Mouse (Mus musculus) kidney, embryonic 14.5 days (tissue): ENCODE measurements around the gene Sbk3. TPM values are rescaled to one million over a fixed set of nuclear protein-coding genes. Genes with fewer than 3 reads are reported as not detected.
"Not testable (repeated sequence)": the region's sequence is repeated elsewhere in the genome, so short reads cannot be mapped to it uniquely, and the experiment has no call there.

Source experiments
- ATAC-seq: fragments of 200-750 bp; cut with Nextera tagmentation; 2 replicates; pipeline ENCODE4 v1.8.0; 2017; ENCODE audit warnings: moderate number of reproducible peaks, mild to moderate bottlenecking, moderate TSS enrichment, moderate library complexity; ENCODE audit not compliant: low FRiP score, low TSS enrichment
- H3K27ac ChIP-seq: fragments of 300-500 bp; sonication (generic); 2 replicates; pipeline ENCODE4 v1.5.1; 2014; ENCODE audit warnings: low read depth, mild to moderate bottlenecking, low read length, moderate library complexity, mixed read lengths
- H3K27me3 ChIP-seq: fragments of 300-500 bp; sonication (generic); 2 replicates; pipeline ENCODE4 v1.6.1; 2014; ENCODE audit warnings: mild to moderate bottlenecking, low read length; ENCODE audit not compliant: control insufficient read depth, insufficient read depth
- H3K36me3 ChIP-seq: fragments of 300-500 bp; sonication (generic); 2 replicates; pipeline ENCODE4 v1.6.1; 2014; ENCODE audit warnings: low read length, mixed read lengths; ENCODE audit not compliant: control insufficient read depth, insufficient read depth
- H3K4me1 ChIP-seq: fragments of 300-500 bp; sonication (generic); 2 replicates; pipeline ENCODE4 v1.6.1; 2014; ENCODE audit warnings: low read length, mixed read lengths; ENCODE audit not compliant: control insufficient read depth, insufficient read depth
- H3K4me2 ChIP-seq: fragments of 300-500 bp; sonication (generic); replicated peaks from 2 replicates; pipeline ENCODE4 v1.6.1; 2014; ENCODE audit warnings: low read depth, mild to moderate bottlenecking, low read length
- H3K4me3 ChIP-seq: fragments of 300-500 bp; sonication (generic); 2 replicates; pipeline ENCODE4 v1.5.1; 2014; ENCODE audit warnings: mild to moderate bottlenecking, low read length
- H3K9ac ChIP-seq: fragments of 300-500 bp; sonication (generic); 2 replicates; pipeline ENCODE4 v1.6.1; 2014; ENCODE audit warnings: low read depth, mild to moderate bottlenecking, low read length, moderate library complexity
- H3K9me3 ChIP-seq: fragments of 300-500 bp; sonication (generic); 2 replicates; pipeline ENCODE4 v1.6.1; 2016; ENCODE audit warnings: low read length; ENCODE audit not compliant: control insufficient read depth
- WGBS: fragments of 180-500 bp; shearing (Covaris S2); extraction: QIAGEN DNeasy Blood & Tissue Kit; methylation state at CpG from one replicate; pipeline ENCODE4 v1.1.7; 2014; 5-methylcytosine and 5-hydroxymethylcytosine counted together
- polyA plus RNA-seq: library from polyadenylated mRNA; unstranded; fragments of >200 nt; fragmentation: Nextera tagmentation; extraction: Ambion mirVana; gene quantifications from 2 replicates; pipeline ENCODE4 v1.2.1, GENCODE M21; 2014

Sbk3 gene
- 0.06 TPM in 1 of 2 replicates, not detected in the other for polyA plus RNA-seq

GRCm38 (mm10) chr7:4971068-4971467 lies at the start of gene Sbk3:
Gene Sbk3, minus strand, starts transcription at chr7:4971168.
- no peak for ATAC-seq
- Histone ChIP-seq H3K27ac (no peak within 1 kb of the TSS), H3K27me3 (no peaks in the 10 kb centered on the region; the same call in 1 of the 2 replicates), H3K4me3 (no peak within 1 kb of the TSS), H3K4me2 (no peak within 1 kb of the TSS), H3K4me1 (no peaks in the 10 kb centered on the region), H3K36me3 (no peaks in the 10 kb centered on the region), H3K9ac (no peak within 1 kb of the TSS), H3K9me3 (no peaks in the 10 kb centered on the region)
- WGBS = 52% methylated on average over 6 of the region's 6 CpGs

- Histone ChIP-seq H3K36me3 (peaks cover 34% of the 10 kb centered on the region), H3K27me3 (no peaks in the 10 kb centered on the region), H3K4me2 (peak overlapping the region; percentile 66), H3K27ac (peak overlapping the region; percentile 96), H3K4me1 (peaks cover 4% of the 10 kb centered on the region; the same call in 1 of the 2 replicates), H3K4me3 (peak overlapping the region; percentile 88), H3K9me3 (no peaks in the 10 kb centered on the region), H3K9ac (peak overlapping the region; percentile 82)
- ATAC-seq = 0 out of 2 replicates have a peak, but pooled peaks have one; percentile 3
- 1% methylated on average over 9 of the region's 15 CpGs for WGBS
Measured at GRCm38 (mm10) chr7:5020685-5021084, 49.7 kb upstream of the Sbk3 start.

GRCm38 (mm10) chr7:5020000-5020681 lies 49.2 kb upstream of the Sbk3 start, which contains the start of the genes Zfp865 and Ccdc106:
Gene Zfp865, plus strand, starts transcription at chr7:5020376.
Gene Ccdc106, plus strand, starts transcription at chr7:5020553.
- peak; percentile 86 for ATAC-seq
- no peaks in the 10 kb centered on the region for H3K27me3 ChIP-seq
- H3K4me1 ChIP-seq = peaks cover 4% of the 10 kb centered on the region; the same call in 1 of the 2 replicates
- WGBS = under 1% methylated on average over 47 of the region's 49 CpGs
- H3K4me3 ChIP-seq = peak within 1 kb of the TSS; percentile 88
- H3K36me3 ChIP-seq = peaks cover 34% of the 10 kb centered on the region
- H3K9ac ChIP-seq = peak within 1 kb of the TSS; percentile 82
- H3K9me3 ChIP-seq = no peaks in the 10 kb centered on the region
- H3K27ac ChIP-seq = peak within 1 kb of the TSS; percentile 96
- H3K4me2 ChIP-seq = peak within 1 kb of the TSS; percentile 66

GRCm38 (mm10) chr7:5019576-5019975 lies 48.6 kb upstream of the Sbk3 start:
- H3K4me1 ChIP-seq, H3K27me3 ChIP-seq, H3K9me3 ChIP-seq, ATAC-seq: not testable (repeated sequence)
- Histone ChIP-seq H3K9ac (peak overlapping the region; percentile 82; the same call in 1 of the 2 replicates), H3K4me3 (peak overlapping the region; percentile 88), H3K27ac (peak overlapping the region; percentile 96), H3K36me3 (peaks cover 30% of the 10 kb centered on the region), H3K4me2 (peak overlapping the region; percentile 66)
- WGBS = 24% methylated on average over 8 of the region's 8 CpGs

GRCm38 (mm10) chr7:5017931-5018330 lies 47.0 kb upstream of the Sbk3 start:
- 97% methylated on average over 21 of the region's 21 CpGs for WGBS
- Histone ChIP-seq H3K4me1 (peaks cover 7% of the 10 kb centered on the region; the same call in 1 of the 2 replicates), H3K27ac (no peak overlapping the region), H3K27me3 (no peaks in the 10 kb centered on the region), H3K4me2 (no peak overlapping the region), H3K9ac (no peak overlapping the region), H3K9me3 (no peaks in the 10 kb centered on the region), H3K36me3 (peaks cover 14% of the 10 kb centered on the region), H3K4me3 (no peak overlapping the region)
- no peak for ATAC-seq

GRCm38 (mm10) chr7:5017352-5017751 lies 46.4 kb upstream of the Sbk3 start:
- Histone ChIP-seq H3K27ac (no peak overlapping the region), H3K9me3 (no peaks in the 10 kb centered on the region), H3K4me1 (peaks cover 7% of the 10 kb centered on the region; the same call in 1 of the 2 replicates), H3K36me3 (peaks cover 14% of the 10 kb centered on the region), H3K9ac (no peak overlapping the region), H3K4me3 (no peak overlapping the region), H3K27me3 (no peaks in the 10 kb centered on the region), H3K4me2 (no peak overlapping the region)
- no peak for ATAC-seq
- WGBS = 94% methylated on average over 16 of the region's 16 CpGs

- Histone ChIP-seq H3K27me3 (no peaks in the 10 kb centered on the region), H3K4me1 (peaks cover 7% of the 10 kb centered on the region; the same call in 1 of the 2 replicates), H3K4me2 (no peak overlapping the region), H3K9me3 (no peaks in the 10 kb centered on the region), H3K36me3 (peaks cover 12% of the 10 kb centered on the region), H3K4me3 (no peak overlapping the region), H3K9ac (no peak overlapping the region), H3K27ac (no peak overlapping the region)
- 92% methylated on average over 2 of the region's 2 CpGs for WGBS
- no peak for ATAC-seq
Measured at GRCm38 (mm10) chr7:5016920-5017319, 46.0 kb upstream of the Sbk3 start.

GRCm38 (mm10) chr7:5016057-5016456 lies 45.1 kb upstream of the Sbk3 start:
- Histone ChIP-seq H3K9ac (peak overlapping the region; percentile 70; the same call in 1 of the 2 replicates), H3K36me3 (peaks cover 21% of the 10 kb centered on the region), H3K9me3 (no peaks in the 10 kb centered on the region), H3K4me1 (peaks cover 3% of the 10 kb centered on the region; the same call in 1 of the 2 replicates), H3K27ac (peak overlapping the region; percentile 99), H3K27me3 (no peaks in the 10 kb centered on the region), H3K4me3 (peak overlapping the region; percentile 79), H3K4me2 (peak overlapping the region; percentile 52)
- no peak for ATAC-seq
- WGBS = 53% methylated on average over 3 of the region's 3 CpGs
